Mouse (Mus musculus): ENCODE measurements around the gene Gm4792. TPM values are rescaled to one million over a fixed set of nuclear protein-coding genes. Genes with fewer than 3 reads are reported as not detected.

Gm4792 gene
- polyA plus RNA-seq (2015; fragmentation: Nextera tagmentation; extraction: Ambion mirVana), result not detected in 2 replicates

- no peaks in the 10 kb centered on the region for H3K36me3 ChIP-seq
- 66% methylated on average over 3 of the region's 3 CpGs for WGBS
- no peaks in the 10 kb centered on the region for H3K4me1 ChIP-seq (replicated peaks)
- H3K4me3 ChIP-seq (replicated peaks), result no peak within 1 kb of the TSS
- no peak within 1 kb of the TSS for H3K4me2 ChIP-seq (replicated peaks)
- H3K9me3 ChIP-seq, result no peaks in the 10 kb centered on the region
- H3K9ac ChIP-seq, result no peak within 1 kb of the TSS
- no peak for ATAC-seq
- H3K27ac ChIP-seq, result no peak within 1 kb of the TSS
- no peaks in the 10 kb centered on the region for H3K27me3 ChIP-seq (replicated peaks)
Measured at GRCm38 (mm10) chr10:94298471-94298870, at the start of gene Gm4792. Gm4792 (minus strand) TSS chr10:94298703.

GRCm38 (mm10) chr10:94347959-94348358 is 49.5 kb upstream of the Gm4792 start:
- Histone ChIP-seq H3K27ac (no peak overlapping the region), H3K9me3 (no peaks in the 10 kb centered on the region), H3K27me3 (replicated peaks) (no peaks in the 10 kb centered on the region), H3K4me3 (replicated peaks) (no peak overlapping the region), H3K4me2 (replicated peaks) (no peak overlapping the region), H3K4me1 (replicated peaks) (no peaks in the 10 kb centered on the region), H3K9ac (no peak overlapping the region), H3K36me3 (no peaks in the 10 kb centered on the region)
- ATAC-seq, result no peak
- 96% methylated on average over 10 of the region's 10 CpGs for WGBS

- no peak overlapping the region for H3K4me2 ChIP-seq (replicated peaks)
- no peaks in the 10 kb centered on the region for H3K27me3 ChIP-seq (replicated peaks)
- H3K36me3 ChIP-seq, result no peaks in the 10 kb centered on the region
- H3K27ac ChIP-seq, result no peak overlapping the region
- H3K4me3 ChIP-seq (replicated peaks), result no peak overlapping the region
- WGBS, result 70% methylated on average over 10 of the region's 10 CpGs
- no peak for ATAC-seq
- H3K9ac ChIP-seq, result no peak overlapping the region
- H3K9me3 ChIP-seq, result no peaks in the 10 kb centered on the region
- H3K4me1 ChIP-seq (replicated peaks), result no peaks in the 10 kb centered on the region
Measured at GRCm38 (mm10) chr10:94347296-94347695, 48.8 kb upstream of the Gm4792 start.

- ATAC-seq, result no peak
- 92% methylated on average over 7 of the region's 7 CpGs for WGBS
- no peaks in the 10 kb centered on the region for H3K9me3 ChIP-seq
Measured at GRCm38 (mm10) chr10:94346596-94346995, 48.1 kb upstream of the Gm4792 start.

GRCm38 (mm10) chr10:94345509-94346252 is 47.2 kb upstream of the Gm4792 start:
- Histone ChIP-seq H3K36me3 (no peaks in the 10 kb centered on the region), H3K9ac (no peak overlapping the region), H3K9me3 (no peaks in the 10 kb centered on the region), H3K4me3 (replicated peaks) (no peak overlapping the region), H3K27me3 (replicated peaks) (no peaks in the 10 kb centered on the region), H3K4me2 (replicated peaks) (no peak overlapping the region), H3K27ac (no peak overlapping the region), H3K4me1 (replicated peaks) (no peaks in the 10 kb centered on the region)
- no peak for ATAC-seq
- WGBS, result 90% methylated on average over 7 of the region's 7 CpGs

More at GRCm38 (mm10) chr10:94346596-94346995, 48.1 kb upstream of the Gm4792 start:
- Histone ChIP-seq H3K9ac (no peak overlapping the region), H3K4me1 (replicated peaks) (no peaks in the 10 kb centered on the region), H3K36me3 (no peaks in the 10 kb centered on the region), H3K27me3 (replicated peaks) (no peaks in the 10 kb centered on the region), H3K4me3 (replicated peaks) (no peak overlapping the region), H3K4me2 (replicated peaks) (no peak overlapping the region), H3K27ac (no peak overlapping the region)

- no peaks in the 10 kb centered on the region for H3K4me1 ChIP-seq (replicated peaks)
- H3K36me3 ChIP-seq, result no peaks in the 10 kb centered on the region
- H3K27ac ChIP-seq, result no peak overlapping the region
- peak; percentile 31; the same call in 1 of the 2 replicates for ATAC-seq
- no peak overlapping the region for H3K4me3 ChIP-seq (replicated peaks)
- H3K4me2 ChIP-seq (replicated peaks), result peak overlapping the region; percentile 2; the same call in 1 of the 2 replicates
- no peaks in the 10 kb centered on the region for H3K27me3 ChIP-seq (replicated peaks)
- no peak overlapping the region for H3K9ac ChIP-seq
- 53% methylated on average over 21 of the region's 22 CpGs for WGBS
- no peaks in the 10 kb centered on the region for H3K9me3 ChIP-seq
Measured at GRCm38 (mm10) chr10:94344631-94345417, 46.3 kb upstream of the Gm4792 start.

GRCm38 (mm10) chr10:94343581-94343980 is 45.1 kb upstream of the Gm4792 start:
- Histone ChIP-seq H3K4me2 (replicated peaks) (no peak overlapping the region), H3K9me3 (no peaks in the 10 kb centered on the region), H3K4me1 (replicated peaks) (no peaks in the 10 kb centered on the region), H3K27me3 (replicated peaks) (no peaks in the 10 kb centered on the region), H3K4me3 (replicated peaks) (no peak overlapping the region), H3K9ac (no peak overlapping the region), H3K27ac (no peak overlapping the region), H3K36me3 (no peaks in the 10 kb centered on the region)
- ATAC-seq, result no peak
- WGBS, result 79% methylated on average over 7 of the region's 7 CpGs

- H3K9ac ChIP-seq, result no peak overlapping the region
- H3K36me3 ChIP-seq, result no peaks in the 10 kb centered on the region
- H3K27ac ChIP-seq, result no peak overlapping the region
- H3K4me2 ChIP-seq (replicated peaks), result no peak overlapping the region
- no peak for ATAC-seq
- no peaks in the 10 kb centered on the region for H3K4me1 ChIP-seq (replicated peaks)
- 77% methylated on average over 7 of the region's 7 CpGs for WGBS
- H3K4me3 ChIP-seq (replicated peaks), result no peak overlapping the region
- H3K27me3 ChIP-seq (replicated peaks), result no peaks in the 10 kb centered on the region
- H3K9me3 ChIP-seq, result no peaks in the 10 kb centered on the region
Measured at GRCm38 (mm10) chr10:94342256-94342655, 43.8 kb upstream of the Gm4792 start.

GRCm38 (mm10) chr10:94341501-94341900 is 43.0 kb upstream of the Gm4792 start:
- 73% methylated on average over 17 of the region's 17 CpGs for WGBS
- peak overlapping the region; percentile 18; the same call in 1 of the 2 replicates for H3K4me2 ChIP-seq (replicated peaks)

GRCm38 (mm10) chr10:94336071-94336470 is 37.6 kb upstream of the Gm4792 start:
- Histone ChIP-seq H3K9ac (no peak overlapping the region), H3K27ac (no peak overlapping the region), H3K27me3 (replicated peaks) (no peaks in the 10 kb centered on the region), H3K4me1 (replicated peaks) (no peaks in the 10 kb centered on the region), H3K4me3 (replicated peaks) (no peak overlapping the region), H3K4me2 (replicated peaks) (no peak overlapping the region), H3K9me3 (no peaks in the 10 kb centered on the region), H3K36me3 (no peaks in the 10 kb centered on the region)
- 91% methylated on average over 6 of the region's 6 CpGs for whole genome bisulfite sequencing
- no peak for ATAC-seq

More at GRCm38 (mm10) chr10:94341501-94341900, 43.0 kb upstream of the Gm4792 start:
- Histone ChIP-seq H3K9ac (no peak overlapping the region), H3K36me3 (no peaks in the 10 kb centered on the region), H3K4me1 (replicated peaks) (no peaks in the 10 kb centered on the region), H3K27me3 (replicated peaks) (no peaks in the 10 kb centered on the region), H3K9me3 (no peaks in the 10 kb centered on the region), H3K27ac (no peak overlapping the region), H3K4me3 (replicated peaks) (no peak overlapping the region)
- ATAC-seq, result no peak

GRCm38 (mm10) chr10:94335047-94335446 is 36.5 kb upstream of the Gm4792 start:
- no peak overlapping the region for H3K4me3 ChIP-seq (replicated peaks)
- H3K4me2 ChIP-seq (replicated peaks), result no peak overlapping the region
- H3K4me1 ChIP-seq (replicated peaks), result no peaks in the 10 kb centered on the region
- no peaks in the 10 kb centered on the region for H3K9me3 ChIP-seq
- no peak for ATAC-seq
- H3K9ac ChIP-seq, result no peak overlapping the region
- WGBS, result 78% methylated on average over 10 of the region's 10 CpGs
- H3K36me3 ChIP-seq, result no peaks in the 10 kb centered on the region
- H3K27ac ChIP-seq, result no peak overlapping the region
- H3K27me3 ChIP-seq (replicated peaks), result no peaks in the 10 kb centered on the region

GRCm38 (mm10) chr10:94333328-94333727 is 34.8 kb upstream of the Gm4792 start:
- WGBS, result 82% methylated on average over 8 of the region's 8 CpGs
- ATAC-seq, result no peak
- Histone ChIP-seq H3K27me3 (replicated peaks) (no peaks in the 10 kb centered on the region), H3K27ac (no peak overlapping the region), H3K9ac (no peak overlapping the region), H3K9me3 (no peaks in the 10 kb centered on the region), H3K4me2 (replicated peaks) (no peak overlapping the region), H3K4me1 (replicated peaks) (no peaks in the 10 kb centered on the region), H3K36me3 (no peaks in the 10 kb centered on the region), H3K4me3 (replicated peaks) (no peak overlapping the region)

Measured in intestine, embryonic 15.5 days (tissue).